Mouse (Mus musculus): ENCODE results near the gene Gnai2.
A peak's percentile ranks its signal among the peaks of the same experiment; 100 is the strongest.
"Not testable (repeated sequence)": the region's sequence is repeated elsewhere in the genome, so short reads cannot be mapped to it uniquely, and the experiment has no call there.

The Gnai2 gene

GRCm38 (mm10) chr9:107568331-107569261, 66.6 kb downstream of the Gnai2 start:
- peak; percentile 91 for DNase-seq (ENCODE audit: low spot score)

GRCm38 (mm10) chr9:107567702-107568319, 67.4 kb downstream of the Gnai2 start, which contains the start of gene Hyal2:
TSS of gene Hyal2 (plus strand) at chr9:107567945.
- DNase-seq (ENCODE audit: low spot score): no peak

- DNase-seq (ENCODE audit: low spot score): no peak
Measured at GRCm38 (mm10) chr9:107566855-107567254, 68.3 kb downstream of the Gnai2 start.

GRCm38 (mm10) chr9:107566041-107566709, 69.0 kb downstream of the Gnai2 start:
- DNase-seq (ENCODE audit: low spot score): peak; percentile 84

- DNase-seq (ENCODE audit: low spot score): not testable (repeated sequence)
Measured at GRCm38 (mm10) chr9:107565556-107565955, 69.6 kb downstream of the Gnai2 start.
